Comparison of ENCODE assay signal across 17 mouse cellular contexts in the genomic region with DNA sequence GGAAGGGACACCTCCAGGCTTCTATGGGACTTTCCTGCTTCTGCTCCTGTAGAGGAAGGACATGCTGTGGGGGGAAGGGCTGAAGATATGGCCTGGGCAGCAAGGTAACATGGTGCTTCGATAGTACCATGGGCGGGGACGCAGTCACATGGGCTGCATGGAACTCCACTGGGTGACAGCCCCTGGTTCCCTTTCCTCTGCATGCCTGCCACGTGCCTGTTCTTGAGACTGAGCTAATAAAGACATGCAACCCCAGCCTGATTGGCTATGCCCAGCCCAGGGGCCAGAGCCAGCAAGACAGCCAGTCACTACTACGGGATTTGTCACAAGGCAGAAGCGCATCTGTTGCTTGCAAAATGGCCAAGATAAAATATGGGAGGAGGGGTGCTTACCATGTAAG.
DNase-seq lines count a peak whose midpoint lies in the region; ATAC-seq and TF ChIP-seq lines count a peak whose summit lies in the region.
"Had no signal": no experiment of that assay in that cellular context is flagged by ENCODE, and none has a peak within 500 bp of the region (broad histone marks: within the 10 kb centered on the region; RNA-seq: fewer than 3 reads in every experiment).

No protein-coding gene starts in this region.

- H3K9ac ChIP-seq in hindbrain, postnatal 0 days (replicated peaks; ENCODE audit: low read length) = no peak overlapping the region
- H3K9ac ChIP-seq in hindbrain, embryonic 12.5 days = no peak overlapping the region
- H3K9ac ChIP-seq in liver, embryonic 16.5 days (ENCODE audit: low read depth, low read length) = no peak overlapping the region
- H3K9ac ChIP-seq in midbrain, embryonic 14.5 days (replicated peaks; ENCODE audit: low read length) = no peak overlapping the region

- DNase-seq in cerebellum, postnatal 14 days = no peak
- DNase-seq in hindbrain, postnatal 0 days (ENCODE audit: low spot score) = no peak
- no peak for DNase-seq in right cerebral cortex, postnatal 10 days (ENCODE audit: low spot score in 2 of 2)
- no peak for DNase-seq in midbrain, embryonic 14.5 days
- DNase-seq: heart, adult 2 months; heart, postnatal 4 days; layer of hippocampus, postnatal 36 days; lung, adult 2 months had no signal

- H3K36me3 ChIP-seq in hindbrain, postnatal 0 days (ENCODE audit: insufficient read depth, low read length) = peaks cover 10% of the 10 kb centered on the region; the same call in 1 of the 2 replicates
- peaks cover 3% of the 10 kb centered on the region; the same call in 1 of the 2 replicates for H3K36me3 ChIP-seq in hindbrain, embryonic 12.5 days
- H3K36me3 ChIP-seq in liver, embryonic 16.5 days (ENCODE audit: control insufficient read depth, insufficient read depth) = no peaks in the 10 kb centered on the region
- peaks cover 6% of the 10 kb centered on the region; the same call in 1 of the 2 replicates for H3K36me3 ChIP-seq in midbrain, embryonic 14.5 days (ENCODE audit: control insufficient read depth, insufficient read depth, low read length)
- H3K36me3 ChIP-seq: G1E; midbrain, embryonic 10.5 days had no signal

- no peaks in the 10 kb centered on the region for H3K9me3 ChIP-seq in hindbrain, postnatal 0 days (ENCODE audit: low read length)
- no peaks in the 10 kb centered on the region for H3K9me3 ChIP-seq in hindbrain, embryonic 12.5 days (replicated peaks)
- no peaks in the 10 kb centered on the region for H3K9me3 ChIP-seq in liver, embryonic 16.5 days (replicated peaks; ENCODE audit: control insufficient read depth, low read length)
- no peaks in the 10 kb centered on the region for H3K9me3 ChIP-seq in midbrain, embryonic 14.5 days (ENCODE audit: control insufficient read depth, low read length)
- H3K9me3 ChIP-seq: midbrain, embryonic 10.5 days had no signal

- no peak overlapping the region for H3K4me3 ChIP-seq in hindbrain, postnatal 0 days (ENCODE audit: low read length)
- H3K4me3 ChIP-seq in hindbrain, embryonic 12.5 days = no peak overlapping the region
- no peak overlapping the region for H3K4me3 ChIP-seq in liver, embryonic 16.5 days (ENCODE audit: low read depth, low read length)
- no peak overlapping the region for H3K4me3 ChIP-seq in midbrain, embryonic 14.5 days (replicated peaks; ENCODE audit: low read depth, low read length)
- H3K4me3 ChIP-seq: heart, adult 2 months; midbrain, embryonic 10.5 days had no signal

- no peak overlapping the region for H3K27ac ChIP-seq in hindbrain, postnatal 0 days
- H3K27ac ChIP-seq in hindbrain, embryonic 12.5 days = no peak overlapping the region
- no peak overlapping the region for H3K27ac ChIP-seq in liver, embryonic 16.5 days (ENCODE audit: low read length)
- no peak overlapping the region for H3K27ac ChIP-seq in midbrain, embryonic 14.5 days (replicated peaks; ENCODE audit: low read depth, low read length)
- H3K27ac ChIP-seq: heart, adult 2 months; kidney, postnatal 0 days; midbrain, embryonic 10.5 days had no signal

- no peaks in the 10 kb centered on the region for H3K4me1 ChIP-seq in hindbrain, postnatal 0 days (ENCODE audit: insufficient read depth, low read length)
- no peaks in the 10 kb centered on the region for H3K4me1 ChIP-seq in hindbrain, embryonic 12.5 days
- peaks cover 15% of the 10 kb centered on the region for H3K4me1 ChIP-seq in liver, embryonic 16.5 days (ENCODE audit: control insufficient read depth, low read depth, low read length)
- no peaks in the 10 kb centered on the region for H3K4me1 ChIP-seq in midbrain, embryonic 14.5 days (ENCODE audit: control insufficient read depth, insufficient read depth, low read length)
- H3K4me1 ChIP-seq: midbrain, embryonic 10.5 days had no signal

- WGBS in hindbrain, postnatal 0 days = 68% methylated on average over 6 of the region's 6 CpGs
- WGBS in hindbrain, embryonic 12.5 days = 86% methylated on average over 6 of the region's 6 CpGs
- WGBS in liver, embryonic 16.5 days (ENCODE audit: insufficient replicate concordance) = 50% methylated on average over 6 of the region's 6 CpGs
- 74% methylated on average over 6 of the region's 6 CpGs for WGBS in midbrain, embryonic 14.5 days

- 0 out of 2 replicates have a peak, but pooled peaks have one; percentile 7 for ATAC-seq in cerebellum, adult (ENCODE audit: insufficient number of reproducible peaks, low FRiP score, low TSS enrichment)
- peak; percentile 56; the same call in 1 of the 2 replicates for ATAC-seq in hindbrain, postnatal 0 days
- no peak for ATAC-seq in hindbrain, embryonic 12.5 days (ENCODE audit: low FRiP score)
- 0 out of 2 replicates have a peak, but pooled peaks have one; percentile 18 for ATAC-seq in common myeloid progenitor, adult 5-6 weeks (replicated peaks; ENCODE audit: low read depth, poor library complexity, severe bottlenecking)
- peak; percentile 78 for ATAC-seq in liver, embryonic 16.5 days (ENCODE audit: low read depth)
- ATAC-seq in midbrain, embryonic 14.5 days (ENCODE audit: low FRiP score, low TSS enrichment) = no peak
- ATAC-seq: CD4-positive, CD25-positive, alpha-beta regulatory T cell, adult 4 months; inflammation-experienced regulatory T-cells, adult 6 months had no signal

- H3K27me3 ChIP-seq in hindbrain, postnatal 0 days (ENCODE audit: insufficient read depth, low read length) = no peaks in the 10 kb centered on the region
- H3K27me3 ChIP-seq in hindbrain, embryonic 12.5 days = no peaks in the 10 kb centered on the region
- no peaks in the 10 kb centered on the region for H3K27me3 ChIP-seq in liver, embryonic 16.5 days (ENCODE audit: control insufficient read depth, insufficient read depth, low read depth, low read length)
- H3K27me3 ChIP-seq in midbrain, embryonic 14.5 days (ENCODE audit: control insufficient read depth, insufficient read depth, low read length) = no peaks in the 10 kb centered on the region

- H3K4me2 ChIP-seq in hindbrain, postnatal 0 days (ENCODE audit: low read depth, low read length) = no peak overlapping the region
- H3K4me2 ChIP-seq in hindbrain, embryonic 12.5 days (replicated peaks) = no peak overlapping the region
- no peak overlapping the region for H3K4me2 ChIP-seq in liver, embryonic 16.5 days (ENCODE audit: low read depth, low read length)
- H3K4me2 ChIP-seq in midbrain, embryonic 14.5 days (ENCODE audit: low read length) = no peak overlapping the region

- no peak for TF ChIP-seq CTCF in hindbrain, postnatal 0 days (IDR thresholded peaks at IDR 0.05; ENCODE audit: low read depth)

Comparison
In these comparisons a context has a peak if more than half of its experiments do, and no peak if none do; other contexts are left out.
1. ATAC-seq: peak in cerebellum, adult (single experiment), hindbrain, postnatal 0 days (single experiment), common myeloid progenitor, adult 5-6 weeks (single experiment) and liver, embryonic 16.5 days (single experiment); none in hindbrain, embryonic 12.5 days (single experiment) and midbrain, embryonic 14.5 days (single experiment).